Mouse (Mus musculus) thymus, postnatal 25 days (tissue): Measurements from ENCODE around the gene Nek4.

Experiments
- DNase-seq: peaks from one replicate; pipeline ENCODE4 v3.0.0; 2022

The Nek4 gene

GRCm38 (mm10) chr14:30974204-30974603, 23.0 kb downstream of the Nek4 start:
- no peak for DNase-seq

GRCm38 (mm10) chr14:30976222-30976621, 25.0 kb downstream of the Nek4 start:
- no peak for DNase-seq

- DNase-seq = no peak
Observed at GRCm38 (mm10) chr14:30996417-30996816, 45.2 kb downstream of the Nek4 start.

GRCm38 (mm10) chr14:31000356-31000755, 49.2 kb downstream of the Nek4 start:
- no peak for DNase-seq

GRCm38 (mm10) chr14:31000816-31001306, 49.7 kb downstream of the Nek4 start:
- no peak for DNase-seq

GRCm38 (mm10) chr14:31001307-31002205, 50.4 kb downstream of the Nek4 start, which contains the start of the genes Glt8d1 and Spcs1:
Gene Glt8d1 (plus strand): TSS chr14:31001400.
Gene Spcs1 (minus strand): TSS chr14:31001672.
- peak; percentile 89 for DNase-seq

GRCm38 (mm10) chr14:31004527-31004926, 53.4 kb downstream of the Nek4 start:
- no peak for DNase-seq

- DNase-seq = no peak
Observed at GRCm38 (mm10) chr14:31006779-31007178, 55.6 kb downstream of the Nek4 start.

- DNase-seq = no peak
Observed at GRCm38 (mm10) chr14:31011588-31011987, 60.4 kb downstream of the Nek4 start.

GRCm38 (mm10) chr14:31013928-31014327, 62.8 kb downstream of the Nek4 start:
- DNase-seq = no peak

GRCm38 (mm10) chr14:31016063-31016462, 64.9 kb downstream of the Nek4 start:
- DNase-seq = no peak

GRCm38 (mm10) chr14:31017854-31018253, 66.7 kb downstream of the Nek4 start:
- peak; percentile 18 for DNase-seq

GRCm38 (mm10) chr14:31018860-31019291, 67.7 kb downstream of the Nek4 start, which contains the start of the genes Pbrm1 and Gnl3:
Gene Pbrm1 (plus strand): TSS chr14:31019138.
Gene Gnl3 (minus strand): TSS chr14:31019152.
- DNase-seq = peak; percentile 96

GRCm38 (mm10) chr14:31019331-31020205, 68.4 kb downstream of the Nek4 start:
- DNase-seq = peak; percentile 87

- DNase-seq = no peak
Observed at GRCm38 (mm10) chr14:31022579-31022978, 71.4 kb downstream of the Nek4 start.

- DNase-seq = peak; percentile 28
Observed at GRCm38 (mm10) chr14:31025785-31026184, 74.6 kb downstream of the Nek4 start.
